Mouse (Mus musculus) kidney, adult 2 months (tissue): ENCODE results near the gene Ppp1r15b. TPM values are rescaled to one million over a fixed set of nuclear protein-coding genes. Genes with fewer than 3 reads are reported as not detected.

Experiments used
- DNase-seq: peaks from one replicate; pipeline ENCODE4 v3.0.0; 2021
- H3K27ac ChIP-seq: fragments of 200-500 bp; 2 replicates; pipeline ENCODE4 v1.5.1; 2012; ENCODE audit warnings: low read depth, low read length, control low read depth, inconsistent platforms; ENCODE audit not compliant: insufficient read depth
- H3K27me3 ChIP-seq: fragments of 200-500 bp; replicated peaks from 2 replicates; pipeline ENCODE4 v1.6.1; 2012; ENCODE audit warnings: mild to moderate bottlenecking, moderate library complexity, low read length, inconsistent platforms; ENCODE audit not compliant: control insufficient read depth, insufficient read depth
- H3K36me3 ChIP-seq: fragments of 200-500 bp; 2 replicates; pipeline ENCODE4 v1.6.1; 2012; ENCODE audit warnings: mild to moderate bottlenecking, moderate library complexity, low read length, inconsistent platforms; ENCODE audit not compliant: control insufficient read depth, insufficient read depth
- H3K4me1 ChIP-seq: fragments of 200-500 bp; 2 replicates; pipeline ENCODE4 v1.6.1; 2011; ENCODE audit warnings: low read length; ENCODE audit not compliant: control insufficient read depth, insufficient read depth
- H3K4me3 ChIP-seq: fragments of 200-500 bp; 2 replicates; pipeline ENCODE4 v1.5.1; 2011; ENCODE audit warnings: mild to moderate bottlenecking, low read depth, low read length, control low read depth; ENCODE audit not compliant: insufficient read depth
- CTCF ChIP-seq: fragments of 200-500 bp; conservative IDR thresholded peaks from 2 replicates; pipeline ENCODE4 v1.5.1; 2011; ENCODE audit warnings: low read depth, mild to moderate bottlenecking, control low read depth, low read length, moderate library complexity, mixed read lengths; ENCODE audit not compliant: insufficient read depth, insufficient read length
- POLR2A ChIP-seq: fragments of 200-500 bp; IDR thresholded peaks from one replicate; pipeline ENCODE4 v1.6.1; 2011; ENCODE audit warnings: low read depth, low read length, control low read depth
- WGBS: fragments of 180-500 bp; shearing (Covaris S2); methylation state at CpG from one replicate; pipeline ENCODE4 v1.1.7; 2018; 5-methylcytosine and 5-hydroxymethylcytosine counted together
- polyA plus RNA-seq: library from polyadenylated mRNA; depleted of rRNA; stranded (reverse); fragments of >200 nt; gene quantifications from 2 replicates; pipeline ENCODE4 v1.2.3, GENCODE M21; 2012

Gene Ppp1r15b
- polyA plus RNA-seq, 1 experiment: 23.9 TPM

GRCm38 (mm10) chr1:133087206-133087905 lies 43.6 kb upstream of the Ppp1r15b start:
- TF ChIP-seq CTCF: peak; percentile 92
- no peak for TF ChIP-seq POLR2A
- 54% methylated on average over 7 of the region's 7 CpGs for WGBS

GRCm38 (mm10) chr1:133088196-133088595 lies 42.7 kb upstream of the Ppp1r15b start:
- Histone ChIP-seq H3K27me3 (no peaks in the 10 kb centered on the region), H3K4me1 (peaks cover 9% of the 10 kb centered on the region; the same call in 1 of the 2 replicates), H3K27ac (no peak overlapping the region), H3K36me3 (no peaks in the 10 kb centered on the region), H3K4me3 (no peak overlapping the region)
- no peak for TF ChIP-seq CTCF
- no peak for TF ChIP-seq POLR2A
- DNase-seq: no peak
- WGBS: 87% methylated on average over 10 of the region's 10 CpGs

More at GRCm38 (mm10) chr1:133087206-133087905, 43.6 kb upstream of the Ppp1r15b start:
- H3K4me1 ChIP-seq: peaks cover 9% of the 10 kb centered on the region; the same call in 1 of the 2 replicates
- H3K4me3 ChIP-seq: no peak overlapping the region
- H3K36me3 ChIP-seq: no peaks in the 10 kb centered on the region
- no peaks in the 10 kb centered on the region for H3K27me3 ChIP-seq
- DNase-seq: peak; percentile 73
- no peak overlapping the region for H3K27ac ChIP-seq

- 82% methylated on average over 4 of the region's 4 CpGs for WGBS
- DNase-seq: no peak
These were observed 41.5 kb upstream of the Ppp1r15b start for GRCm38 (mm10) chr1:133089415-133089814.

GRCm38 (mm10) chr1:133090641-133091040 lies 40.3 kb upstream of the Ppp1r15b start:
- Histone ChIP-seq H3K4me1 (peaks cover 9% of the 10 kb centered on the region; the same call in 1 of the 2 replicates), H3K36me3 (no peaks in the 10 kb centered on the region), H3K27ac (peak overlapping the region; percentile 94), H3K27me3 (no peaks in the 10 kb centered on the region), H3K4me3 (no peak overlapping the region)
- 69% methylated on average over 6 of the region's 6 CpGs for WGBS
- TF ChIP-seq CTCF: no peak
- no peak for TF ChIP-seq POLR2A
- DNase-seq: peak; percentile 86

More at GRCm38 (mm10) chr1:133089415-133089814, 41.5 kb upstream of the Ppp1r15b start:
- Histone ChIP-seq H3K36me3 (no peaks in the 10 kb centered on the region), H3K4me3 (no peak overlapping the region), H3K27ac (no peak overlapping the region), H3K4me1 (peaks cover 9% of the 10 kb centered on the region; the same call in 1 of the 2 replicates), H3K27me3 (no peaks in the 10 kb centered on the region)
- no peak for TF ChIP-seq CTCF

- 75% methylated on average over 8 of the region's 8 CpGs for WGBS
These were observed 39.5 kb upstream of the Ppp1r15b start for GRCm38 (mm10) chr1:133091483-133091882.

GRCm38 (mm10) chr1:133093719-133094118 lies 37.2 kb upstream of the Ppp1r15b start:
- no peaks in the 10 kb centered on the region for H3K27me3 ChIP-seq
- TF ChIP-seq POLR2A (no peak), CTCF (no peak)
- DNase-seq: no peak
- 83% methylated on average over 7 of the region's 7 CpGs for WGBS
- H3K36me3 ChIP-seq: no peaks in the 10 kb centered on the region
- H3K4me3 ChIP-seq: no peak overlapping the region
- H3K4me1 ChIP-seq: peaks cover 9% of the 10 kb centered on the region; the same call in 1 of the 2 replicates
- no peak overlapping the region for H3K27ac ChIP-seq

More at GRCm38 (mm10) chr1:133091483-133091882, 39.5 kb upstream of the Ppp1r15b start:
- H3K4me3 ChIP-seq: no peak overlapping the region
- TF ChIP-seq POLR2A: no peak
- no peak for TF ChIP-seq CTCF
- H3K27me3 ChIP-seq: no peaks in the 10 kb centered on the region
- peak overlapping the region; percentile 87 for H3K27ac ChIP-seq
- DNase-seq: no peak
- no peaks in the 10 kb centered on the region for H3K36me3 ChIP-seq
- H3K4me1 ChIP-seq: peaks cover 9% of the 10 kb centered on the region; the same call in 1 of the 2 replicates

GRCm38 (mm10) chr1:133100980-133101798 lies 29.8 kb upstream of the Ppp1r15b start:
- WGBS: 39% methylated on average over 17 of the region's 17 CpGs
- H3K27ac ChIP-seq: no peak overlapping the region
- no peak overlapping the region for H3K4me3 ChIP-seq
- H3K36me3 ChIP-seq: no peaks in the 10 kb centered on the region
- TF ChIP-seq CTCF: peak; percentile 82
- no peak for TF ChIP-seq POLR2A
- H3K27me3 ChIP-seq: no peaks in the 10 kb centered on the region
- DNase-seq: peak; percentile 75
- H3K4me1 ChIP-seq: no peaks in the 10 kb centered on the region
